Mouse (Mus musculus) heart, adult 2 months (tissue): ENCODE results near the gene Pdpk1.

Experiments used
- CTCF ChIP-seq: fragments of 200-600 bp; IDR thresholded peaks from 2 replicates; pipeline ENCODE4 v1.8.1; 2022; ENCODE audit warnings: antibody characterized with exemption, mild to moderate bottlenecking, moderate library complexity
- EP300 ChIP-seq: fragments of 200-500 bp; IDR thresholded peaks from 2 replicates; pipeline ENCODE4 v1.6.1; 2011; ENCODE audit warnings: low read depth, low read length, control low read depth; ENCODE audit not compliant: insufficient read depth
- POLR2A ChIP-seq: fragments of 200-500 bp; IDR thresholded peaks from 2 replicates; pipeline ENCODE4 v1.6.1; 2011; ENCODE audit warnings: mild to moderate bottlenecking, low read depth, low read length, control low read depth; ENCODE audit not compliant: insufficient read depth

DNA sequence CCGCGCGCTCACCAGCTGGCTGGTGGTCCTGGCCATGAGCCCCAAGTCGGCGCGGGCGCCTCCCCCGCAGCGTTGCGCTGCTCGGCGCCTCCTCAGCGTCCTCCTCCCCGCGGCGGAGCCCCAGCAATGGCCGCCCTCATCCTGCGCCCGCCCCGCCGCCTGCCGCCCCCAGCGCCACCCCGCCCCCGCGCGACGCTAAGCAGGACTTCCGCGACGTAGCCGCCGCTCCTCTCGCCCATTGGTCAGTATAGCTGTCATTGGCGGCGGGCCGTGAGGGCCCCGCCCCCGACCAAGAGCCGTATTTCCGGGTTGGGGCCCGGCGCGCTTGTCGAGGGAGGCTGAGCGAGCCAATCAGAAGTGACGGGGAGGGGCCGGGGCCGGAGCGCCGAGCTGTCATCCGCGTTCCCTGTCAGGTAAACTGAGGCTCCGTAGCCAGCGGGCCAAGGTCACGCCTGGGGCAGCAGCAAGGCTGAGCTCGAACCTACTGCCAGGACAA is 9.3 kb downstream of the Pdpk1 start:
- TF ChIP-seq CTCF (no peak), POLR2A (peak; percentile 46; the same call in 1 of the 2 replicates), EP300 (no peak)
